Mouse (Mus musculus) thymus, adult 2 months (tissue): ENCODE measurements around the gene Cacna2d2. TPM values are rescaled to one million over a fixed set of nuclear protein-coding genes. Genes with fewer than 3 reads are reported as not detected.

Source experiments
- DNase-seq: peaks from one replicate; pipeline ENCODE4 v3.0.0; 2021
- H3K27ac ChIP-seq: fragments of 200-500 bp; 2 replicates; pipeline ENCODE4 v1.5.1; 2012; ENCODE audit warnings: low read length, control low read depth; ENCODE audit not compliant: control insufficient read depth, insufficient read depth
- H3K27me3 ChIP-seq: fragments of 200-500 bp; 2 replicates; pipeline ENCODE4 v1.6.1; 2012; ENCODE audit warnings: mild to moderate bottlenecking, low read length, moderate library complexity, mixed read lengths; ENCODE audit not compliant: control insufficient read depth, insufficient read depth
- H3K36me3 ChIP-seq: fragments of 200-500 bp; 2 replicates; pipeline ENCODE4 v1.6.1; 2012; ENCODE audit warnings: mild to moderate bottlenecking, low read length, moderate library complexity; ENCODE audit not compliant: control insufficient read depth, insufficient read depth
- H3K4me1 ChIP-seq: fragments of 200-500 bp; replicated peaks from 2 replicates; pipeline ENCODE4 v1.6.1; 2012; ENCODE audit warnings: low read length; ENCODE audit not compliant: control insufficient read depth, insufficient read depth
- H3K4me3 ChIP-seq: fragments of 200-500 bp; 2 replicates; pipeline ENCODE4 v1.5.1; 2012; ENCODE audit warnings: mild to moderate bottlenecking, low read length, control low read depth, moderate library complexity; ENCODE audit not compliant: control insufficient read depth, insufficient read depth
- CTCF ChIP-seq: fragments of 200-500 bp; IDR thresholded peaks from 2 replicates; pipeline ENCODE4 v1.5.1; 2012; ENCODE audit warnings: mild to moderate bottlenecking, control low read depth, low read length, moderate library complexity, borderline replicate concordance; ENCODE audit not compliant: control insufficient read depth, poor library complexity, insufficient read depth; ENCODE audit errors: extremely low read depth
- POLR2A ChIP-seq: fragments of 200-500 bp; IDR thresholded peaks from 2 replicates; pipeline ENCODE4 v1.6.1; 2012; ENCODE audit warnings: mild to moderate bottlenecking, low read length, control low read depth, moderate library complexity; ENCODE audit not compliant: control insufficient read depth, poor library complexity, insufficient read depth; ENCODE audit errors: extremely low read depth
- WGBS: fragments of 180-500 bp; shearing (Covaris S2); methylation state at CpG from one replicate; pipeline ENCODE4 v1.1.7; 2018; 5-methylcytosine and 5-hydroxymethylcytosine counted together
- polyA plus RNA-seq: library from polyadenylated mRNA; depleted of rRNA; stranded (reverse); fragments of >200 nt; gene quantifications from 2 replicates; pipeline ENCODE4 v1.2.3, GENCODE M21; 2012

Gene Cacna2d2
- polyA plus RNA-seq, 1 experiment = 8.9 TPM

DNA sequence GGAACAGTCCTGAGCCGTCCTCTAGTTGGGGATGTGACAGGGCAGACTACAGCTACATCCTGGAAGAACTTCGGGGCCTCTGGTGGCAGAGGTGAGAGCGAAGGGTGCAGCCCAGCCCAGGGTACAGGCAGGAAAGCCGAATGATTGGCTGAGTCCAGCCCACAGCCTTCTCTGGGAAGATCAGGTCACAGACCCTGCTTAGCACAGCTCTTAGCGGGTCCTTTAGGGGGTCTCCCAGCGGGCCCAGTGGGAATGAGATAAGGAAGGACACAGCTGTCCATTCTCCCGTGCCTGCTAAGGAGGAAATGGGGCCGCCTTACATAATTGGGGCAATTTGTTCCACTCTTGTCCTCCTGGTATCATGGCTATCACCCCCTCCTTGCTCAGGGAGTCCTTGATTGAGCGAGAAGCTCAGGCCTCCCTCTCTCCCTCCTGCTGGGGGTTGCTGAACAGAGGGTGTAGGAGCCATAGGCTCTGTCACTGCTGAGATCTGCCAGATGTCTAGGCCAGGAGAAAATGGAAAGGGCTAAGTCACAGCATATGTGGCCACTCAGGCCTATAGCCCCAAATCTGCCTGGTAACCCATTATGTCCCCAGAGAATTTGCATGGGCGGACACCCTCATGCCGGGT, 52.6 kb downstream of the Cacna2d2 start:
- H3K4me3 ChIP-seq = no peak overlapping the region
- DNase-seq = no peak
- no peaks in the 10 kb centered on the region for H3K4me1 ChIP-seq
- TF ChIP-seq CTCF = no peak
- no peak for TF ChIP-seq POLR2A
- 71% methylated on average over 11 of the region's 11 CpGs for WGBS
- H3K36me3 ChIP-seq = no peaks in the 10 kb centered on the region
- H3K27ac ChIP-seq = no peak overlapping the region
- H3K27me3 ChIP-seq = no peaks in the 10 kb centered on the region

DNA sequence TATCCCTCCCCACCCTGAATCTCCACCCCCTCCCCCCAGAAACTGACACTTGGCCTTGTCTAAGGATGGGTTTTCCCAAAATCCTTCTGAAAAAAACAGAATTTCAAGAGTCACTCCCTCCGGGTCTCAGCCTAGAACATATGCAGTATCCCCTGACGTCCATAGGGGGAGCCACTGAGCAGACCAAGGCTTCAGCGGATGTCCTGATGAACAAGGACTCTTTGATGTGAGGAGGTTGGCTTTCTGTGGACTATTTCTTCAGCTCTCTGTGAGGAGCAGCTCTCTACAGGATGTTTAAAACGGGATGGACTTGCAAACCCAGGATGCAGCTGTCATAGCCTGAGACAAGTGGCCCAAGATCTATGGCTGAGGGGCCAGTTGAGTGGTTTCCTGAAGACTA, 53.1 kb downstream of the Cacna2d2 start:
- 22% methylated on average over 4 of the region's 4 CpGs for WGBS
- Histone ChIP-seq H3K27me3 (no peaks in the 10 kb centered on the region), H3K36me3 (no peaks in the 10 kb centered on the region), H3K27ac (no peak overlapping the region), H3K4me1 (no peaks in the 10 kb centered on the region), H3K4me3 (no peak overlapping the region)
- peak; percentile 30 for DNase-seq
- TF ChIP-seq POLR2A (no peak), CTCF (no peak)

DNA sequence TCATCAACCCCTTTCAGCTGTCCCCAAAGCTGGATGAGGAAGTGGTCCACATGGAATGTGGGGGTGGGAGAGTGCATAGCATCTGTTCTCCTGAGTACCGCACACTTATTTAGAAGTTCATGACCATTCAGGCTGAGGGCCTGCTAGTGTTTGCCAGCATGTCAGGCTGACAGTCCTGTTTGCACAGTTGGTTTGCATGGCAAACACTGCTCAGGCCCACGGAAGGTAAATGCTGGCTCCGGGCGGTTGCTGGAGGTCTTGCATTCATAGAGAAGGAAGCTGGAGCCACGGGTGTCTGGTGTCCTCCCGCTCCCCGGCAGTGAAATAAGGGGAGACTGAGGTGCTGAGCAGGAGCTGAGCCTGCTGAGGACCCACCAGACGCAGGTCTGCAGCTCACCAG, 53.7 kb downstream of the Cacna2d2 start:
- WGBS = 81% methylated on average over 8 of the region's 8 CpGs

DNA sequence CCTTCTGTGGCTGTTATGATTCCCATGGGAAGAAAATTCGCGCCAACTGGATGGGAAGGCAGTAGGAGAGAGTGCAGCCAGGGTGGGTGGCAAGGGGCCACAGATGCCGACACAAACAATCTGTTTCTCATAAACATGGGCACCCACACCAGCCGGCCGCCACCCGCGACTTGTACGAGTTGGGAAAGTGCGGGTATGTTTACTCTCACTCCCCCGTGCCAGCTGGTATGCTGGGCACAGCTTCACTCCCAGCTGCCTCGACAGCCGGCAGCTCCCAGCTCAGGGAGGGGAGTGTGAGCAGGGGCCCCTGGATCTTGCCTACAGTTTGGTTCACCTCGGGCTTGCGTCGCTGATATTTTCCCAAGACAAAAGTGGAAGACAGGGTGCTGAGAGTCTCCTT, 57.3 kb downstream of the Cacna2d2 start:
- no peak for DNase-seq
- TF ChIP-seq CTCF = no peak
- TF ChIP-seq POLR2A = no peak
- Histone ChIP-seq H3K4me3 (no peak overlapping the region), H3K27ac (no peak overlapping the region), H3K4me1 (no peaks in the 10 kb centered on the region), H3K36me3 (no peaks in the 10 kb centered on the region), H3K27me3 (no peaks in the 10 kb centered on the region)
- 79% methylated on average over 15 of the region's 15 CpGs for WGBS

More for the DNA sequence above, 53.7 kb downstream of the Cacna2d2 start:
- Histone ChIP-seq H3K27me3 (no peaks in the 10 kb centered on the region), H3K4me1 (no peaks in the 10 kb centered on the region), H3K4me3 (no peak overlapping the region), H3K27ac (no peak overlapping the region), H3K36me3 (no peaks in the 10 kb centered on the region)
- no peak for DNase-seq
- no peak for TF ChIP-seq CTCF

DNA sequence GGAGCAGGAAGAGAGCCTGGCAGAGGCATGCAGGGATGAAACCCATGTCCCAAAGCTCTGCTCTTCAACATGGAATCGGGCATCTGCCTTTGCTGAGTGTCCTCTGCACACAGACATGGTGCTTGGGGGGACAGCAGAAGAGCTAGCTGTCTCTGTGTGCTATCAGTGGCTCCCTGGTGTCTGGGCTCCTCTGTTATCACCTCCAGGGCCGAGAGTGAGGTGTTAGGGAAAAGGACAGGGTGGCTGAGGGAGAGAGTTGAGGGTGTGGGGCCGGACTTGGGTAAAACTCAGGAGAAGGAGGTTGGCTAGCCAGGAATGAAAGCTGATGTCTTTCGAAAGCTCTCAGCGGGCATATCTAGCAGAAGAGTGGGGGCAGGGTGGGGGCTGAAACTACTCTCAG, 63.5 kb downstream of the Cacna2d2 start:
- Histone ChIP-seq H3K27me3 (no peaks in the 10 kb centered on the region; the same call in 1 of the 2 replicates), H3K36me3 (no peaks in the 10 kb centered on the region), H3K4me1 (no peaks in the 10 kb centered on the region), H3K27ac (no peak overlapping the region), H3K4me3 (no peak overlapping the region)
- TF ChIP-seq POLR2A (no peak), CTCF (no peak)
- DNase-seq = no peak
- 76% methylated on average over 5 of the region's 5 CpGs for WGBS

DNA sequence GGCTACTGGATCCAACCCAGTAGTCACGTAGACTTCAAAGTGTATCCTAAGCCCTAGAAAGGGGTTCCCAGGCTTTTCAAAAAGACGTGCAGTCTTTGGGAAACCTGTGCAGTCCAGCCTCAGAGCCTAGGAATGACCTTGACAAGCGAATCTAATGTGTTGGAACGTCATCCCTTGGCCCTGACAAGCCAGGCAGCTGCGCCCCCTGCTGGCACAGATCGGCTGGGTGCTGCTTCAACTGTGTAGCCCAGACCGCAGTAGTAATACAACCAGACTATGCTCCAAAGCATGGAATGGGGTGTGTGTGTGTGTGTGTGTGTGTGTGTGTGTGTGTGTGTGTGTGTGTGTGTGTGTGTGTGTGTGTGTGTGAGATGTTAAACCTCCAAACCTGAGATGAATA, 64.1 kb downstream of the Cacna2d2 start:
- H3K27me3 ChIP-seq = no peaks in the 10 kb centered on the region; the same call in 1 of the 2 replicates
- H3K36me3 ChIP-seq = no peaks in the 10 kb centered on the region
- H3K4me1 ChIP-seq = no peaks in the 10 kb centered on the region
- peak; percentile 68 for DNase-seq
- TF ChIP-seq POLR2A (no peak), CTCF (peak; percentile 85)
- H3K27ac ChIP-seq = no peak overlapping the region
- H3K4me3 ChIP-seq = no peak overlapping the region
- 26% methylated on average over 7 of the region's 7 CpGs for WGBS

DNA sequence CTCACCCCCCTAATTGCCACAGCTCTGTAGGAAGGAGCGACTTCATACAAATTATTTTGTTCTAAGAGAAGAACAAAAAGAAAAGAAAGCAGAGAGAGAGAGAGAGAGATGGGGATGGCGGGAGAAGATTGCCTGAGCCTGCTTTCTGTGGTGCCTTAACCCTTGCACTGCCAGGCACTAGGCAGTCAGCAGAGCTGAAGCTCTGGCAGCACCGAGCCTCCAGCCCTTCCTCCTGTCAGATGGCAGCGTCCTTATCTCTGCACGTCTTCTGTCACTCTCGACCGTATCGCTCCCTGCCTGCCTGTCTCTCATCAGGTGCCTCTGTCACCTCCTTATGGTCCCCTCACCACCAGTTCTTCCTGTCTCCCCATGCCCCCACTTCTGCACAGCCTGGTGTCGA, 64.7 kb downstream of the Cacna2d2 start:
- Histone ChIP-seq H3K4me3 (no peak overlapping the region), H3K36me3 (no peaks in the 10 kb centered on the region), H3K27me3 (no peaks in the 10 kb centered on the region; the same call in 1 of the 2 replicates), H3K4me1 (no peaks in the 10 kb centered on the region), H3K27ac (no peak overlapping the region)
- DNase-seq = no peak
- TF ChIP-seq POLR2A = no peak
- WGBS = 26% methylated on average over 9 of the region's 9 CpGs
